Mouse (Mus musculus): ENCODE results near the gene Hist1h1d.

Gene Hist1h1d

DNA sequence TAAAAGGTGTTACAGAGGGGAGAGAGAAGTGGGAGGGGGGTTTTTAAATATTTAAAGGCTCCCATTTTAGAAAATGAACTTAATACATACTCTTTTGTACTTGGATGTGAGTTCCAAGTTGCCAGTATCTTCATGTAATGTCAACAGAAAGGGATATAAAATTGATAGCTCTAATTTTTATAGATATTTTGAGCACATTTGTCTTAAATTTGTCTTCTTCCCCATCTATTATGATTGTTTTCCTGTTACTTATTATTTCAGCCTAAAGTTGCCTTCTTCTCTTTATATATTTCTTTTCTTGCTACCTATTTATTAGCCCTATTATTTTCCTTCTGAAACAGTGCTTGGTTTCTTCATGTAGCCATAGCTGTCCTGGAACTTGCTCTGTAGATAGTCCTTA, at the start of gene Hist1h1d:
Hist1h1d (plus strand) TSS at position 301 of the 400 bp plus-strand sequence.
- no peak for DNase-seq

DNA sequence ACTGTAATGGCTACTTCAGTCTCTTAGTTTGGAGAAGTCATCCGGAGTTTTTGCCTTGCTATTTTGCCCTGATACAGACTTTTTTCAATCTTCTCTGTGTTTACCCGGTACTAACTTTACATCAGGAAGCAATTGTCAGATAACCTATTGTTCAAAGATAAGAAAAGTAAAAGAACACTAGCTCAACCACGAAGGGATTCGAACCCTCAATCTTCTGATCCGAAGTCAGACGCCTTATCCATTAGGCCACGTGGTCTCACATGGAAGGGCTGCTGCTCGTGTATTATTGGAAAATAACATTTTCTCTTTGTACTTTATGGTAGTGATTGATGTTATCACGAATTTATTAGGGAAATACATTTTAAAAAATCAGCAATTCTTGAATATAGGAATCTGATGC, 49.3 kb upstream of the Hist1h1d start:
- DNase-seq: peak; percentile 59 to 71

DNA sequence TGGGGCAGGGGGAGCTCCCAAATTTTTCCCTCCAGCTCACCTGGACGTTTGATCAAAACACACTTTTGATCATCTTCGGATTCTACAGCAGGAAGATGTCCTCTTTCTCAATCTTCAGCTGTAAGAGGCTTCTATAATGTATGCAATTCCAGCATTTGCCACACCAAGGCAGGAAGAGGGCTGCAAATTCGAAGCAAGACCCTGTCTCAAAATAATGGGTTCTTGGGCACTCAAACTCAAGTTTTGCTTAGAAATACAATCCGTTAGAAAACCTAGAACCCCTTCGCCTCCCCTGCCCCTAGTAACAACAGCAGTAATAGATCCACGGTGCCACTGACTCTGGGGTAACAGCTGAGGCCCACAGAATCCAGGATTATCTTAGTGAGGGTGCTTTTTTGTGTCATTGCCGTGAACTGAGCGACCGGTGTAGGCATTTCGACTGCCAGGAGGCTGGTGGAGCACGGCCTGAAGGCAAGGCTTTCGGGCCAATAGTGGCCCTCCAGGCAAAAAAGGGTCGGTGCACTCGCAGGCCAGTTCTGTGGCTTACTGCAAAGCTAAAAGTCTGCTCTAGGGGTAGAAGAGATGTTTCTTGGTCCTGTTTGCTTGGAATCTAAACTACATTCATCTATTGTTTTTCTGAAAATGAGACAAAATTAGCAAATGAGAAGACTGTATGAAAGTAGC, 47.3 kb upstream of the Hist1h1d start:
- DNase-seq: no peak

DNA sequence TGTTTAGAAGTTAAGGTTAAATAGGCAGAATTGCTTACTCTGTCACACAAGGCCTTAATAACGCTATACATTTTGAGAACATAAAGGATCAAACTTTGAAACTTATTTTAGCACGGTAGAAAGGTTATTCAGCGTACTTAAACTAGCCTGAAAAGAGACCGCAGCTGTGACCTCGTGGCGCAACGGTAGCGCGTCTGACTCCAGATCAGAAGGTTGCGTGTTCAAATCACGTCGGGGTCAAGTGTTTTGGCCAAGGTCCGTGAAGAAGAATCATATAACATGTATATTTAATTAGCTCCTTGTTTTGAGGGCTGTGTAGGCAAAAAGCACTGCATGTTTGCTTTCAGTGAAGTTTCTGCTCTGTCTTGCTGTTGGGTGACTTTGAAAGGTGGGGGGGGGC, 46.7 kb upstream of the Hist1h1d start:
- DNase-seq: peak; percentile 41 to 57

DNA sequence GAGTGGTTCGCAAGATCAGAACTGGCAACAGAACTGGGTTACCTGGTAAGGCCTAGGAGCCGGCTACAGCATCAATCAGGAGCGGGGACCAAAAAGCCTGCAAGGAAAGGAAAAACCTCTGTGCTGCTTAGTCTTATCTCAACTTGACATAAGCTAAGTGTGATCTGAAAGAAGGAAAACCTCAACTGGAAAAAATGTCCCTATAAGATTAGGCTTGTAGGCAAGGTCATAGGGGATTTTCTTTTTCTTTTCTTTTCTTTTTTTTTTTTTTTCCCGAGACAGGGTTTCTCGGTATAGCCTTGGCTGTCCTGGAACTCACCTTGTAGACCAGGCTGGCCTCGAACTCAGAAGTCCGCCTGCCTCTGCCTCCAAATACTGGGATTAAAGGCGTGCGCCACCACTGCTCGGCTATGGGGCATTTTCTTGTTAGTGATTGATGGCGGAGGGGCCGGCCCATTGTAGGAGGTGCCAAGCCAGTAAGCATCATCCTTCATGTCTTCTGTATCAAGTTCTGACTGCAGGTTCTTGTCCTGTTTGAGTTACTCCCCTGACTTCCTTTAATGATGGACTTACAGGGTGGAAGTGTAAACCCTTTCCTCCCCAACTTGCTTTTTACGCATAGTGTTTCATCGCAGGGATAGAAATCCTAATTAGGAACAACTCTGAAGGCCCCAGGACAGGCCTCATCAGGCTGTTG, 46.1 kb upstream of the Hist1h1d start:
- DNase-seq: no peak

DNA sequence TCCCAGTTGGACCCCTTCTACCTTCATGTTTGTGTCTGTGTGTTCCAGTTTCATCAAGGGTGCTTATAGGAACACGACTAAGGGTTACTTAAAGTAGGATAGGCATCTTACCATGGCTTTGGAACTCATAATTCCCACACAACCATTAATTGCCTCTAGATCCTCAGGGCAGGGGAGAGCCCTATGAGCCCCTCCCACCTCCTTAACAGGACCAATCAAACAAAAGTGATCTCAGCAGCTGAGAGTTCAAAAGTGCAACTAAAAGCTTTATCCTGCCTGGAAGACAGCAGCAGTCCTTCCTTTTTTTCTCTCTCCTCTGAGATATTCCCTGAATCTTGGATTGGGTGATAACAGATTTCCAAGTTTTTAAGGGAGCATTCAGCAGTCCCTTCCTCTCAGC, 42.9 kb upstream of the Hist1h1d start:
- DNase-seq: no peak

DNA sequence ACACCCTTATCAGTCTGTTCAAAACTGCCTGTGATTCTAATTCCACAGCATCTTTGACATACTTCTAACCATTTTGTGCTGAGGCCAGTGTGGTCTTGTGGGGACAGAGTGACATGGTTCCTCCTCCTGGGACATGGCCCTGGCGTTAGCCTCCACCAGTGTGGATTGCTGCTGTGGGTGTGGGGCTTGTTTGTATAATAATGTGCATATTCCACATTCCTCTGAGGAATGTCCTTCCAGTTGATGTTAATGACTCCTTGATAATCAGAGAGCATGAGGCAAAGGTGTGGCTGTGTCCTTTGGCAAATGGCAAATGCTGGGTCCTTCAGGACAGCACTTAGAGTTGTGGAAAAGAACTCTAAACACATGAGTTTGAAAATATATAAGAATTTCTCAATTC, 39.5 kb upstream of the Hist1h1d start:
- DNase-seq: no peak

DNA sequence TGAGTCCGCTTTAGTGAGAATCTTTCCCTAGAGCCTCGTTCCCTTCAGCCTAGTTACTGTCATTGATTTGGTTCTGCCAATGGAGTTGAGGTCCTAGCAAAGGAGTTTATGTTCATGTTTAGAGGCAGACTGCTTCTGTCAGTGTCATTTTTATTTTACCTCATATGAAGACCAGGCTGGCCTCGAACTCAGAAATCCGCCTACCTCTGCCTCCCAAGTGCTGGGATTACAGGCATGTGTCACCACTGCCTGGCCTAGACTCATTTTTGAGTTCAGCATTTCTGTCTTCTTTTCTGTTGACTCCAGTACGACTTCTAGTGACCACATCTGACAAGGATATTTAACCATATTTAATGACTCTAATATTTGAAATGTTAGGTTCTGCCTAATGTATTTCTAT, 37.8 kb upstream of the Hist1h1d start:
- DNase-seq: no peak

DNA sequence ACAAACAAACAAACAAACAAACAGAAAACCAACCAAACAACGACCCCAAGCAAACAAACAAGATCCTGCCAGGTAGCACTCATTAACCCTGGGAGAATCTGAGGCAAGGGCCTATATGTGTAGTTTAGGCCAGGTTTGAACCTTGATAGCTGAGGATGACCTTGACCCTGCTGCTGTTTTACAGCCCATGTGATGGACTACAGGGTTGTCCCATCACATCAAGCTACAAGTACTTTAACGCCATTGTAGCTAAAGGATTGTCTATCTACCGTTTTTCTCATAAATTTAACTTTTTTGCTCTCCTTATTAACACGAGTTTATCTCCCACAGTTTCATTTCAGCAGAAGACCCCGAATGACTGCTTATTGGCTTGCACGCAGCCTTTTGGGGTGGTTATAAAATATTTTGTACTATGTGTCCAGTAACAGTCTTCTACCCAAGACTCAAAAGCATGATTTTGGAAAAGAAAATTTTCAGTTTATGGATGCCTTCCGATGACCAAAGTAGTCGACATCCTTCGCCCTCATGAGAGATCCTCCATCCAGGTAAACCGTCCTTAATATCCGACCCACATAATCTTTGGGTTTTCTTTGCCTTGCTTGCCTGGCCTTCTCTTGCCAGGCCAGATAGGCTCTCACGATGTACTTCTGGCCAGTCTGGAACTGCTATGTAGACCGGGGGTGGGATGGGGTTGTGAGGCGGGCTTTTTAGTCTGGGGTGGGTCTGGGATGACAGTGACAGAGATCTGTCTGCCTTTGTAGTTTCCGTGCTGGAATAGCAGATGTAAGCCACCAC, 37.0 kb upstream of the Hist1h1d start:
- DNase-seq: no peak

DNA sequence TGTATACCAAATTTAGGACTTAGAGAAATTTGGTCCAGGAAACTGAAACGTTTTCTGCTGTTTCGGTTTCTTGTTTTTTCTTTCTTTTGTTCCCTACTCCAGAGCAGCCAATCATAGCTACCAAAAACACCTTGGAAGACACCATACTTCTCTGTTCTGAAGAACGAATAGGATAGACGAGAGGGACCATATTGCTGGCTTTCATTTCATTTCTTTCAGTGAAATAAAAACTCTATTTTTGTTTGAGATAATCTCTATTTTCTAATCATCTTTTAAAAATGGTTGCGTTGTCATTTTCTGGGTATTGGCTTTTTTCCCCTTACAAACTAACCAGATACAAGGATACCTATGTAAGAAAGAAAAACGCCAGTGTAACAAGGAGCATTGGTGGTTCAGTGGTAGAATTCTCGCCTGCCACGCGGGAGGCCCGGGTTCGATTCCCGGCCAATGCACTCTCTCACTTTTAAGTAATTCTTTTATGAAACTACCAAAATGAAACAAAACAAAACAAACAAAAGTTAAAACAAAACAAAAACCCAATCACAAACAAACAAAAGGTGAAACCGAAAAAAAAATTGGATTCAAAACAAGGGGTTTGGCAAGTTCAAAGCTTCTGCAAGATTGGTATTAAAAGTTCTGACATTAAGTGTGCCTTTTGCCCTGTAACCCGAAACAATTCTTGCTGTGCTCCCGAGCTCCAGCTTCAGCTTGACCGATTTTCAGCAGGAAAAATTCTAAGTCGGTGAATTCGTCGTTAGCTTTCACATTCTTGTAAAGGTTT, 36.0 kb upstream of the Hist1h1d start:
- DNase-seq: peak; percentile 78 to 84

DNA sequence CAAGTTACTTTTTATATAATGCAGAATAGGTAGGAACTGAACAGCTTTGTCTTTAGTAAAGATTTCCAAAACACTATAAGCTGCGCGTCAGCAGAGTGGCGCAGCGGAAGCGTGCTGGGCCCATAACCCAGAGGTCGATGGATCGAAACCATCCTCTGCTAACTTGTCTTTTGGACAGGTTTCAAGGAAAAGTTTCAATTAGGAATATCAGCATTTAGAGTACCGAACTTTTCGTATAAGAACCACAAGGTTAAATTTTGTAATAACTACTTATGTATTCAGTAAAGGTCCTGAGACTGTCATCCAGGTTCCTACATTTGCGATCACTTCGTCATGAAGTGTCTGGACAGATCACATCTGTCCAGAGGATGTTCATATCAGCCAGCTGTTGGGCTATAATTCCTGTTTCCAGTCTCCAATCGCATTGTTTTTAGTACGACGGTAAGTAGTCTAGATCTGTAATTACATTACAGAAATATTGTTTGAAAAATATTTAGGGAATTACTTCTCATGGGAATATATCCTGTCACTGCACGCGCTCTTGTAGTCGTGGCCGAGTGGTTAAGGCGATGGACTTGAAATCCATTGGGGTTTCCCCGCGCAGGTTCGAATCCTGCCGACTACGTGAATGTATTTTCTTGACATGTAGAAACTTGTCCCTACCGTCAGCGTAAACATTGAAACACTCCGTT, 35.3 kb upstream of the Hist1h1d start:
- DNase-seq: peak; percentile 90 to 95

DNA sequence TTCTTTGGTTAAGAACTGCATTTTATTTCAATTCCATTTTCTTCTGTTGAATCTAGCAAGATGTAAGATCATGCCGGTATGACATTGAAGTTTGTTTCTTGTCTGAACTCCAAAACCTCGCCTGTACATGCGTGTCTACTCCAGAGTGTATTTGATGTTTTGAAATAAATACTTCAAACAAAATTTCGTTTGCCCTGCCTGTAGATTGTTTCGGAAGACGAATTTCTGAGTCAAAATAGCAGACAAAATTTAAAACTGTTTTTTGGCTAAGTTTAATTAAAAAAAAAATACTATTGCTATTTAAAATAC, 34.8 kb upstream of the Hist1h1d start:
- no peak for DNase-seq

DNA sequence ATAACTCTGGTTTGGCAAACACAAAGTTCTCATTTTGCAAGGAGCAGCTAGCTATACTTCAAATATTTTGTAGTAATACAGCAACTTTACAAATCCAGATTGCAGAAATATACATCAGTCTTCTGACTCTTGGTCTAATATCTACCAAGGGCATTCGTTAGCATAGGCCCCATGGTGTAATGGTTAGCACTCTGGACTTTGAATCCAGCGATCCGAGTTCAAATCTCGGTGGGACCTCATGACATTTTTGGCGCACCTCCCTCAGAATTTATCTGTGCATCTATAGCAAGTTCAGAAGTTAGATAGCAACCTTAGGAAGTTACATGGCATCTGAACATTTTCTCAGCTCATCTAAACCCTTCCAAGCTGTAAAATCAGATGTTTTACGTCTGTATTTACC, 34.2 kb upstream of the Hist1h1d start:
- peak; percentile 80 to 84 for DNase-seq

DNA sequence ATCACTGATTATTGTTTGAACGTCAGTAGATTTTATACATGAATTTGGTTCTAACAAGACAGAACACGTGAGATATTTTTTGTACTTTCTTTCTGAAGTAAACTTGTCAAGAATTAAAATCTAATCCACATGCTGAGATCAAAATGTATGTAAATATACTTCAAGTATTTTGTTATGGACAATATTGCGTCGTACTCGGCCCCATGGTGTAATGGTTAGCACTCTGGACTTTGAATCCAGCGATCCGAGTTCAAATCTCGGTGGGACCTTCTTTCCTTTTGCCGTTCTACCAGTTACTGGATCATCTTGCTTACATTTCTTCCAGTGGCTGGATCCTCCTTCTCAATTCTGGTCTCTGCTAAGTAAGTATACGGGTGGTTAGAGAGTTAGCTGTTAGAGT, 33.6 kb upstream of the Hist1h1d start:
- peak; percentile 69 to 78 for DNase-seq

DNA sequence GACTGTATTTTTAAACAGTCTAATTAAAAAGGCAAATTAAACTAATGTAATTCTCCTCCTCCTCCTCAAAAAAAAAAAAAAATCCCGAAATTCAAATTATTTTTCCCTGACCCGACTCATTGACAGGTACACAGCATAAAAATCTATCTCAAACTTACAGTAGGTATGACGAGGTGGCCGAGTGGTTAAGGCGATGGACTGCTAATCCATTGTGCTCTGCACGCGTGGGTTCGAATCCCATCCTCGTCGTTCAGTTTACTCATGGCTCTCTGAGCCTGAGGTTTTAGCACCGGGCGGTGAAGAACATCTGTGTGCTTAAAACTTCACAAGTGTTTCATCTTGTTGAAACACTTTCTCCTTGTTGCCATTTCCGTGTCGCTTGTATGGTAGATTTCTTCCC, 31.4 kb upstream of the Hist1h1d start:
- DNase-seq: peak; percentile 90 to 94

DNA sequence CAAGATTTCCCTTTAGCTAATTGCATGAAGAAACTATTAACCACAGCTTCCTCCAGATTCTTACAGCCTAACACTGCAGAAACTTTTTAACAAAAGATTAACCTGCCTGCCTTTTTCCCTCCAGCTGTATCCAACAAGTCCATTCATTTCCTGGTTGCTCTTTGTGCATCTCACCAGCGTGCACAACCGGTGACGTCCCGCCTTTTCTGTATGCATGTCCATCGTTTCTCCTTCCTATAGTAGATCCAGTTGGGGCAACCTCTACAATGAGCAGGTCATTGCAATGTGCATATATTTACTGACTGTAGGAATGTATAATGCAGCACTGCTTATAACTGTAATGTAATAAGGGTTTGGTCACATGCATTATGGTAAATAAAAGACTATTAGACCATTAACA, 29.1 kb upstream of the Hist1h1d start:
- DNase-seq: no peak

DNA sequence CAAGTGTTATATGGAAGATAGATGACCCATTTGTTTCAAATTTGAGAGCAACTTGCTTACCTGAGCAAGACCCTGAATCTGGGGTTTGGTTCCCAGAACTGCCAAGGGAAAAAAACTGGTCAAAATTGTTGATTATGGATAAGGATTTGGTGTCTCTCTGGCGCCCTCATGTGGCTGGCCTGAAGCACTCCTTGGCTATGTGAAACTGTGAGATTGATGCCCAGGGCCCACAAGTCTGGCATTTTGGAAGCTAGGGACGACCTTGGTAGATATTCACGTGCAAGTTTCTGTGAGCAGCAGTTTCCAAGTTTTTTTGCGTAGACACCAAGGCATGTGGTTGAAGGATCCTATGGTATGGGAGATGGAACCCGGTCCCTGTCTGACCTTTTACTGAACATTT, 28.4 kb upstream of the Hist1h1d start:
- DNase-seq: peak; percentile 70 to 73

DNA sequence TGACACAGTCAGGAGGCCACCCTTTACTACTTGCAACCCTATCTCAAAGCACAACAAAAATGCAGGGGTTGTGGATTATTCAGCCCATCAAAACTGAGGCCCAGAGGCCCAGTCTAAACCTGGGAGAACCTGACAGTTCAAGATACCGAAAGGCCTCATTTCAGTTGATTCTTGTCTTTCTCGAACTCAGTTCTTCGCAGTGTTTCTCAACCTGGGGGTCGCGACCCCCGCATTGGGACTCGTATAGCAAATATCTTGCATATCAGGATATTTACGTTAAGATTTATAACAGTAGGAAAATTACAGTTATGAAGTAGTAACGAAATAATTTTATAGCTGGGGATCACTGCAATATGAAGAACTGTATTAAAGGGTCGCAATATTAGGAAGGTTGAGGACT, 27.2 kb upstream of the Hist1h1d start:
- DNase-seq: no peak

DNA sequence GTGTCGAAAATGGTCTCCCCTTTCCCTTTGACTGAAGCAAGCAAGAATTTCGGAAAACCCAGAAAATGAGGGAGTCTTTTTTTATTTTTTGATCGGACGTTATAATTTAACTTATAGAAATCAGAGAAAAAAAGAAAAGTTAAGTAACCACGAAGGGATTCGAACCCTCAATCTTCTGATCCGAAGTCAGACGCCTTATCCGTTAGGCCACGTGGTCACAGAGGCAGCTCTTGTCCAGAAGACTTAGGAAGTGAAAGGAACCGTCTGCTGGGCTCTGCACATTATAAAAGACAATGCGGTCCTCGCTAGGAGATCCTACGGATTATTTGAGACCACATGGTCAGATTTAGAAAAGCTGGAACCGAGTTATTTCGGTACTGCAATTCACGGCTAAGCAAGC, 26.8 kb upstream of the Hist1h1d start:
- DNase-seq: peak; percentile 79 to 82

DNA sequence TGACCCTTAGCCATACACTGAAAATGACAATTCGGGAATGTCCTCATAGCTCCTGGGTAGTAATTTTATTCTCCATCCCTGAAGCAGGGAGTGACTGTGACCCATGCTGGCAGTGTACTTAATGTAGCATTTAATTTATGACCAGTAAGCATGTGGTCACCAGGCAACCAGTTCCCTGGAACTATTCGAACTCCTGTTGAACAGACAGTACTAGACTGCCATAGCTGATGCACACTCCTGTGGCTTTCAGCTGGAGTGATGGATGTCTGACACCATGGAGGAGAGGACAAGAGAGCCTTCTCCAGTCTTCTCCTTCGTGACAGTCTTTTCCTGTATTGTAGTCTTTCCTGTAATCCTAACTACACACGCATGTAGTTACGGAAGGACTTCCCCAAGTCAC, 24.1 kb upstream of the Hist1h1d start:
- no peak for DNase-seq

DNA sequence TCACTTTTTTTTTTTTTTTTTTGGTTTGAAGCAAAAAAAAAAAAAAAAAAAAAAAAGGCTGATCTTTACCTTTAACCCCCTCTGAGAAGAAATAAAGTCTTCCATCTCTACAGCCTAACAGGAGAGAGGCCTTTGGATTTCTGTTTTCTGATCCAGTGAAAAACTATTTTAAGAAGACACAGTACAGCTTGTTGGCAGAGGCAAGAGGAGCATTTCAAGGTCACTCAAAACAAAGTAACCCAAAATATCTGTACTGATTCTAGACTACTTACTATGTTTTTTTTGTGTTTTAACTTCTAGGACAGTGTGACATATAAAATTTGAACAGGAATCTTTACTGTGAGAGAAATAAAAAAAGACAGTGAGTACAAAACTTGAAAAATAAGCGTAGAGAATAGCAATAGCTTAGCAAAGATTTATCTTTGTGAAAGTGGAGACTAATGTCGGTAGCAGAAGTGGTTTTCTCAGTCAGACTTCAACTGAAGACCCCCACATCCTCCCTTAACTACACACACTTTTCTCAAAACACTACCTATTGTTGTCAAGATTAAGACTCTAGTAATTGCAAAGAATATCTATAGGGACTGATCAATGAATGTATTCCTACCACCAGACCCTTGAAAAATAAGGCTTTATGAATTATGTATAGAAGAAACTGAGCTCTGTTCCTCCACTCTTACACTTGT, 23.4 kb upstream of the Hist1h1d start:
- no peak for DNase-seq
